Mouse (Mus musculus) adrenal gland (tissue): ENCODE data around the gene Trp53inp2.

Source experiments
- intact Hi-C: fragments of 180-260 bp; cut with DNase I; formaldehyde crosslinking; loops from one replicate; pipeline ENCODE4 v1.15.1; 2025
- long read RNA-seq, 2 experiments: library from polyadenylated mRNA; unstranded; transcript quantifications; one replicate each; pipeline ENCODE4 v2.0.0; 2020; ENCODE audit warnings: borderline replicate concordance in 1 of 2; ENCODE audit not compliant: insufficient replicate concordance in 1 of 2

Gene Trp53inp2
- long read RNA-seq, experiment 1, transcript Trp53inp2-201 (4 exons, 3,979 nt): major isoform, 12 of 58 reads
- long read RNA-seq, experiment 1, partial matches to known transcripts: 3 of 58 reads
- long read RNA-seq, experiment 1, other reads (novel, unspliced or antisense): 42 of 58 reads
- long read RNA-seq, experiment 2, partial matches to known transcripts: 0 of 26 reads
- long read RNA-seq, experiment 2, other reads (novel, unspliced or antisense): 23 of 26 reads

- intact Hi-C loops: no loop called here
Measured at GRCm38 (mm10) chr2:155380261-155381059, at the start of gene Trp53inp2. Trp53inp2 (plus strand) TSS chr2:155381059.

DNA sequence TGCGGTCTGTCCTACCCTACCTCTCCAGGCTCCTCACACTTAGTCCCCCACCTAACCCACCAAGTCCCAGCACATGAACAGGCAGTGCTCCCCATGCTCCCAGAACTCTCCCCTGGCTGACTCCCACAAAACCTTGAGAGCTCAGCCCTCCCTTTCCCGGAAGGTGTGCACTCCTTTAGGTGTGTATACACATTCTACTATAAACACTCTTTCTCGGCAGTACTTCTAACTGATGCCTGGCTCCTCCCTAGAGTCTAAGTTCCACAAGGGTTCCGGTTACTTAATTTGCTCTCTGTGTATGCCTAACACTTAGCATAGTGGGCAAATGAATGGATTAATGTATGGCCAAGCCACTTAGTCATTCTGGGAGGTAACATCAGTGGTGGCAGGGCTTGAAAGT, 49.5 kb upstream of the Trp53inp2 start:
- intact Hi-C loops: no loop called here

GRCm38 (mm10) chr2:155333421-155333820, 47.4 kb upstream of the Trp53inp2 start:
- intact Hi-C loops: no loop called here

GRCm38 (mm10) chr2:155335231-155335630, 45.6 kb upstream of the Trp53inp2 start:
- intact Hi-C loops: no loop called here

DNA sequence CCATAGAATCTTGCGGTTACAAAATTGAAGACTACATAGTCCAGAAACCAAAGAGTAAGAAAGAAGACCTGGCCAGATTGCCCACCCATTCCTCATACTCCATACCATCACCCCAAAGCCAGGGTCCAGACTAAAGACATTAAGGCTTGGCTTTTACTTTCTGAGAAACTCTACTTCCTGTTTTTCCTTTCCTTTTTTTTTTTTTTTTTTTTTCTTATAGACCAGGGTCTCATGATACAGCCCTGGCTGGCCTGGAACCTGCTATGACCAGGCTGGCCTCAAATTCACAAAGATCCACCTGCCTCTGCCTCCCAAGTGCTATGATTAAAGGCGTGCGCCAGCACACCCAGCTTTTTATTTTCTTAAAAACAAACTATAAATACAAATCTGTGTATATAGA, 44.6 kb upstream of the Trp53inp2 start:
- intact Hi-C loops: no loop called here

DNA sequence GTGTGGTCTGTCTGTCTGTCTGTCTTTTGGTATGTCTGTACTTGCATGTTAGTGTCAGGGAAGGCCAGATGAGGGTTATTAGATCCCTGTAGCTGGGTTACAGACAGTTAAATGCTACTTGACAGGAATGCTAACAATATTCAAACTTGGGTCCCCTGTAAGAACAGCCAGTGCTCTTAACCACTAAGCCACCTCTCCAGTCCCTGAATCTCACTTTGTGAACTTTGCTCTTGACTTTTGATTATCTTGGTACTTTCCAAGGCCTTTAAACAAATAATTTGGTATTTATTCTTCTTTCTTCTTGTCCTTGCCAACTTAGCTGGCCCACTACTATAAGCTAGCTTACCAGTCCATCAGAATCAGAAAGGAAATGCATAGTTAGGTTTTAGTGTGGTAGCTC, 40.7 kb upstream of the Trp53inp2 start:
- intact Hi-C loops: no loop called here

GRCm38 (mm10) chr2:155346670-155347069, 34.2 kb upstream of the Trp53inp2 start:
- intact Hi-C loops: no loop called here

DNA sequence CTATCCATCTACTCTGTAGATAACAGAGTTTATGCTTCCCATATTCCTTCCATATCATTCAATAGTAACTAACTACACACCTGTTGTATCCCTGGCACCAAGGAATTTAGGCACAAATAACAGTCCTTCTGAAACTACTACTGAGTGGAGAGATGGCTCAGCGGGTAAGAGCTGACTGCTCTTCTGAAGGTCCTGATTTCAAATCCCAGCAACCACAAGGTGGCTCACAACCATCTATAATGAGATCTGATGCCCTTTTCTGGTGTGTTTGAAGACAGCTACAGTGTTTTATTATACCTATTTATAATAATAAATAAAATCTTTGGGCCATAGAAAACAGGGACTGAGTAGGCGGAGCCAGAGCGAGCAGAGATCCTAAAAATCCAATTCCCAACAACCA, 26.5 kb upstream of the Trp53inp2 start:
- intact Hi-C loops: no loop called here

DNA sequence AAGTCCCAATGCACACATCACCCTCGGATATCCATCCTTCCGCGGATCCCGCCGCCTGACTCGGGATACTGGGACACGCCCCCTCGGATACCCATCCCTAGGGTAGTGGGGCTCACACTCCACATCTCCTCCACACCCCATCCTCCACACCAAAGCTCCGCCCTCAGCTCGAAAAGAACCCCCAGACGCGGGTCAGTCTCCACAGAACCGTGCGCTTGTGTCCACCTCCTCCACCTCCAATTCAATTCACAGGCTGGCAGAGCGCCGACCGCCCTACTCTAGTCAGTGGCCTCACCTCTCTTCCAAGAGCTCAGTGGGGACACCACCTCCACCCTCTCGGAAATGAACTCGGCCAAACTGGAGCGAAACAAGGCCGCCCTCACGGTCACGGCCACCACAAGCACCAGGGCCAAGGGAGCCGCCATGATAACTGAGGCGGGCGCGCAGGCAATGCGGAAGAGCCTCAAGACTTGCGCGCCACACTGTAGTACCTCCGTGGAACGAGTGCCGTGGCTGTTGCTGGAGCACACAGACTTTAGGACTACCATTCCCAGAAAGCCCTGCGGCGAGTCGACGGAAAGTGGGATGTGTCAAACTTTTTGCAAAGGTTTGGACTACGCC, 23.8 kb upstream of the Trp53inp2 start, which contains the start of gene Pigu:
Pigu (minus strand) TSS at position 460 of the 621 bp plus-strand sequence.
- intact Hi-C loops: no loop called here

GRCm38 (mm10) chr2:155357686-155358399, 23.0 kb upstream of the Trp53inp2 start:
- intact Hi-C loops: no loop called here

DNA sequence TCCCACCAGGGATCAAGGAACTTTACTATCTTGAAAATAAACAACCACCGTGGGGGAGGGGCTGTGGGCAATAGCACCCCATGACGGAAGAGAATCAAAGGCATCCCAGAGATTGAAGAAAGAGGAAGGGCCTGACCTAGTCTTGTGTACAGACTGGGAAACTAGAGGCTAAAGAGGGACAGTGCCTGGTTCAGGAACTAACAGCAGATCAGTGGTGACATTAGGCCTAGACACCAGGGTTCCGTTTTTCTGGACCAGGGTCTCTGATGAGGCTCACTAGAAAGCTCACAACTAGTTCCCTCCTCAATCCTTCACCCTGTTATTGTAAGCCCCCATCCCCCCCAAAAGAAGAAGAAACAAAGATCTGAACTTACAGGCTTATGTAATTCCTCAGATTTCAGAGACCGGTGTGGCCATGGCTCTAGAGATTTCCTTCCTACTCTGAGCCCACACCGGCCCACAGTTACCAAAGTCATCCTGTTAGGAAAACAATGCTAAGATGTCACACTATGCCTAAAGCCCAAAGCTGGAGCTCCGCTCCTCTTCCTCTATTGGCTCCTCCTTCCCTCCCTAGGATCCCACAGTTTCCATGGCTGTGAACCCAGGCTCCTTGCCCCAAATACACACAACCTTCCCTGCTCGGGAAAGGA, 13.1 kb upstream of the Trp53inp2 start:
- intact Hi-C loops: no loop called here

GRCm38 (mm10) chr2:155369333-155369883, 11.5 kb upstream of the Trp53inp2 start:
- intact Hi-C loops: no loop called here

DNA sequence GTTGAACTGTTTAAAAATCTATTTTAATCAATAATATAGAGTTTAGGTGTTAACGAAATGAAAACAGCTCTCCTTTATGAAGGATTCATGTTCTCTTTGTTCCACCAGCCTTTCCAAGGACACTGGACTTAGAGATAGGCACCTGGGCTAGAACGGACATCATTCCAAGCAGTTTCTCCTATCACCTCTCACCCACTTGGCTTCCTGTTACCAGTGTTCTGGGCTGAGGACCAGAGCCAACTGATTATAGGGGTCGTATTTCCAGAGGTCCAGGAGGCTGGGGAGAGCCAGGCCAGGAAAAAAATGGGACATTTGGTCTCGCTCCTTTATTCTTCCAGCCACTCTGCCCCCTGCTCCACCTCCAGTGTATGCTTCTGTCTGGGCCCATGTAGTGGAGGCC, 8.4 kb upstream of the Trp53inp2 start:
- intact Hi-C loops: no loop called here

DNA sequence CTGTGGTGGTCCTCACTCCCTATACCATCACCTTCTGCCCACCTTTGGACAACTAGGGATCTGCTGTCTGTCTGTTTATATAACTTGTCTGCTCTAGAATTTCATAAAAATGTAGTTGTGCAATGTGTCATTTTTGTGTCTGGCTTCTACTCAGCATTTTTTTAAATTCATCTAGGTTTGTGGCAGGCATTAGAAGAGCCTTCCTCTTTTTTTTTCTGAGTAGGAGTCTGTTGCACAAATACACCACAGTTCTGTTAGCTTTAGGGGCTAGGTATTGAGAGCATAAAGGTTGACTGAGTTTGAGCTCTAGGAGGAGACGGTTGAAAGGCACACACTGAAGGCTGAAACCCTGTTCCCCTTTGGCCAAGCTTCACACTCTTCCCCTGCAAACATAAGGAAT, 7.6 kb upstream of the Trp53inp2 start:
- intact Hi-C loops: no loop called here

DNA sequence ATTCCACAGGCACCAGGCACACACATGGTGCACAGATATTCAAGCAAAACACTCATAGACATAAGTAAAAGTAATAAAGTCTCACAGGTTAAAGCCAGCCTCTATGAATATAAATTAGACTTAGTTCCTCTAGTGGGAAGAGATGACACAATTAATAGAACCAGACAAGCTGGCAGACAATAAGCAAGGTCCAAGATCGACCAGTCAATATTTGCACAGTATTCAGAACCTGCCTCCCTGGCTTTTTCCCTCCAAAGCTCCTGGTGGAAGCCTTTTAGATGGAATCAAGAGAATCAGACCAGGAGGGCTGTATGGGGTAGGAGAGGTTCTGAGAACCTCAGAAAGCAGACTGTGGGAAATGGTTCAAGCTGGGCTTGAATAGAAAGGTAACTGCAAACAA, 7.0 kb upstream of the Trp53inp2 start:
- intact Hi-C loops: no loop called here

DNA sequence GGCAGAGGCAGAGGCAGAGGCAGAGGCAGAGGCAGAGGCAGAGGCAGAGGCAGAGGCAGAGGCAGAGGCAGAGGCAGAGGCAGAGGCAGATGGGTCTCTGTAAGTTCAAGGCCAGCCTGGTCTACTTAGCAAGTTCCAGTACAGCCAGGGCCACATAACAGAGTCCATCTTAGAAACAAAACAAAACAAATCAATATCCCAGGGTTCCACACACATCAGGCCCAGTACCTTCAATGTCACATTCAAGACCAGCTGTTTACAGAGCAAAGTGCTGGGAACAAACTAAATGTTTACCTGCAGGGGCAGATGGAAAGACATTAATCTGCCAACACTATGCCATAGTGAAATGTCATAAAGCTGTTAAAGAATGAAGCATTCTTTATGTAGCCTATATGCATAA, 6.3 kb upstream of the Trp53inp2 start:
- intact Hi-C loops: no loop called here

GRCm38 (mm10) chr2:155376191-155376590, 4.7 kb upstream of the Trp53inp2 start:
- intact Hi-C loops: no loop called here

- intact Hi-C loops: no loop called here
Measured at GRCm38 (mm10) chr2:155381060-155381437, 190 bp downstream of the Trp53inp2 start.

DNA sequence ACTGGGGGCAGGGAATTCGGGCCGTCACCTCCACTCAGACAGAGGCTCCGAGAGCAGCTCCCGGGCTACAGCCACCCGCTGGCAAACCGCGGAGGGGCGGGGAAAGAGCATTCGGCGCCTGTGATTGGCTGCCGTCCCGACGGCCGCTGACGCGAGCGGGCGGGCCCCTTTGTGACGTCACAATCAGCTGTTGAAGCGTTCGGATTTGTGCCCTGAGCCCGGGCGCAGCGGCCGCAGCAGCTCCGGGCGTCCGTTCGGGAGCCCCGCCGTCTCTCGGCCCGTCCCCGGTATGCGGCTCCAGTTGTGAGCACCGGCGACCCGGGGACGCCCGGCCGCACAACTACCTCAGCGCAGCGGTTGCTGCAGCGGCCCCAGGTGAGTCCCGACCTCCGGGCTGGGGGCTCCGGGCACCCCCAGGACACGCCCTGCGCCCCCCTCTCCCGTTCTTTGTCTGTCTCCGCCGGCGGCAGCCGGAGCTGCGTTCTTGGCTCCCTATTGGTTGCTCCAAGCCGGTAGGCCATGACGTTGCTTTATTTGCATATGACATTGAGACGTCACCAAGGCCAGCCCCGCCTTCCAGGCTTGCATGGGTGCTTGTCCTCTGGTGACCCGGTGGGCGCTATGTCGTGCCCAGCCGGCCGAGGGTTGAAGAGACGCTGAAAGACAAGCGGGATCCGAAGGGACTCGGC, 928 bp downstream of the Trp53inp2 start:
- intact Hi-C loops: no loop called here

- intact Hi-C loops: no loop called here
Measured at GRCm38 (mm10) chr2:155382332-155382700, 1.5 kb downstream of the Trp53inp2 start.
